Mouse (Mus musculus): ENCODE measurements around the gene Igflr1. TPM values are rescaled to one million over a fixed set of nuclear protein-coding genes. Genes with fewer than 3 reads are reported as not detected.

Gene Igflr1
- total RNA-seq, 2 experiments from 2014 or later, result 0.67 to 1.2 TPM

- DNase-seq, result no peak
- intact Hi-C loops (cut with DNase I), result loop anchor here (1.0 to 5.0 kb wide), 4 partner anchors 22 to 386 kb away; partner anchors contain the start of genes Fam187b, Hspb6, Lsr and Proser3
Observed at GRCm38 (mm10) chr7:30586455-30587020, 21.3 kb downstream of the Igflr1 start.

GRCm38 (mm10) chr7:30587842-30588667, 22.8 kb downstream of the Igflr1 start:
- intact Hi-C loops (cut with DNase I), result loop anchor here (1.0 to 5.0 kb wide), 4 partner anchors 24 to 384 kb away; partner anchors contain the start of genes Fam187b, Hspb6, Lsr and Proser3
- peak in 1 of 2 experiments; percentile 51 for DNase-seq

- intact Hi-C loops (cut with DNase I), result loop anchor here (1.0 to 5.0 kb wide), 5 partner anchors 25 to 383 kb away; partner anchors contain the start of genes Fam187b, Hspb6, Lsr and Proser3
- peak; percentile 91 to 96 for DNase-seq
Observed at GRCm38 (mm10) chr7:30588676-30589434, 23.6 kb downstream of the Igflr1 start, which contains the start of gene Kmt2b. Kmt2b (minus strand) TSS chr7:30588726.

GRCm38 (mm10) chr7:30589435-30590301, 24.4 kb downstream of the Igflr1 start:
- peak; percentile 88 to 90 for DNase-seq
- intact Hi-C loops (cut with DNase I), result loop anchor here (1.0 to 10.0 kb wide), 7 partner anchors 25 to 383 kb away; partner anchors contain the start of genes Fam187b, Ffar1, Hspb6 and Lsr

- no peak for DNase-seq
- intact Hi-C loops (cut with DNase I), result loop anchor here (2.0 to 10.0 kb wide), 2 partner anchors 270 to 364 kb away; partner anchors contain the start of genes Ffar1 and Usf2
Observed at GRCm38 (mm10) chr7:30590927-30591604, 25.8 kb downstream of the Igflr1 start.

- intact Hi-C loops (cut with DNase I), result loop anchor here (2.0 to 10.0 kb wide), 2 partner anchors 269 to 363 kb away; partner anchors contain the start of genes Ffar1 and Usf2
- DNase-seq, result no peak
Observed at GRCm38 (mm10) chr7:30591605-30591951, 26.4 kb downstream of the Igflr1 start.

- intact Hi-C loops (cut with DNase I), result loop anchor here (10.0 kb wide), 1 partner anchor 362 kb away; the partner anchor contains the start of gene Usf2
- DNase-seq, result no peak
Observed at GRCm38 (mm10) chr7:30592772-30593423, 27.7 kb downstream of the Igflr1 start.

- intact Hi-C loops (cut with DNase I), result loop anchor here (10.0 kb wide), 1 partner anchor 361 kb away; the partner anchor contains the start of gene Usf2
- no peak for DNase-seq
Observed at GRCm38 (mm10) chr7:30593579-30594509, 28.6 kb downstream of the Igflr1 start.

GRCm38 (mm10) chr7:30594510-30595024, 29.3 kb downstream of the Igflr1 start:
- DNase-seq, result no peak
- intact Hi-C loops (cut with DNase I), result loop anchor here (10.0 kb wide), 1 partner anchor 360 kb away; the partner anchor contains the start of gene Usf2

- intact Hi-C loops (cut with DNase I), result loop anchor here (10.0 kb wide), 1 partner anchor 359 kb away; the partner anchor contains the start of gene Usf2
- DNase-seq, result no peak
Observed at GRCm38 (mm10) chr7:30596093-30596492, 30.9 kb downstream of the Igflr1 start.

GRCm38 (mm10) chr7:30596811-30597210, 31.6 kb downstream of the Igflr1 start:
- no peak for DNase-seq
- intact Hi-C loops (cut with DNase I), result loop anchor here (10.0 kb wide), 1 partner anchor 358 kb away; the partner anchor contains the start of gene Usf2

GRCm38 (mm10) chr7:30598786-30599185, 33.6 kb downstream of the Igflr1 start, which contains the start of gene Zbtb32:
Zbtb32 (minus strand) TSS chr7:30598909.
- DNase-seq, result no peak
- intact Hi-C loops (cut with DNase I), result loop anchor here (10.0 kb wide), 1 partner anchor 356 kb away; the partner anchor contains the start of gene Usf2

- DNase-seq, result peak; percentile 66
- intact Hi-C loops (cut with DNase I), result loop anchor here (10.0 kb wide), 1 partner anchor 355 kb away; the partner anchor contains the start of gene Usf2
Observed at GRCm38 (mm10) chr7:30599933-30600353, 34.7 kb downstream of the Igflr1 start.

GRCm38 (mm10) chr7:30600651-30601050, 35.4 kb downstream of the Igflr1 start:
- intact Hi-C loops (cut with DNase I), result no loop called here
- DNase-seq, result no peak

- no peak for DNase-seq
- intact Hi-C loops (cut with DNase I), result no loop called here
Observed at GRCm38 (mm10) chr7:30602583-30602982, 37.4 kb downstream of the Igflr1 start.

- intact Hi-C loops (cut with DNase I), result no loop called here
- no peak for DNase-seq
Observed at GRCm38 (mm10) chr7:30604424-30604823, 39.2 kb downstream of the Igflr1 start.

Data from heart, postnatal 36 days (tissue).